Mouse (Mus musculus) olfactory bulb, adult 2 months (tissue): ENCODE data around the gene Nlrp6. TPM values are rescaled to one million over a fixed set of nuclear protein-coding genes. Genes with fewer than 3 reads are reported as not detected.

Source experiments
- H3K27ac ChIP-seq: fragments of 200-500 bp; 2 replicates; pipeline ENCODE4 v1.5.1; 2012; ENCODE audit warnings: low read depth, low read length; ENCODE audit not compliant: insufficient read depth
- H3K4me1 ChIP-seq: fragments of 200-500 bp; 2 replicates; pipeline ENCODE4 v1.6.1; 2012; ENCODE audit warnings: low read length; ENCODE audit not compliant: control insufficient read depth, insufficient read depth
- H3K4me3 ChIP-seq: fragments of 200-500 bp; 2 replicates; pipeline ENCODE4 v1.5.1; 2012; ENCODE audit warnings: mild to moderate bottlenecking, low read depth, low read length, moderate library complexity; ENCODE audit not compliant: insufficient read depth
- CTCF ChIP-seq: fragments of 200-500 bp; IDR thresholded peaks from 2 replicates; pipeline ENCODE4 v1.5.1; 2012; ENCODE audit warnings: low read depth, mild to moderate bottlenecking, low read length, moderate library complexity; ENCODE audit not compliant: insufficient read depth
- POLR2A ChIP-seq: fragments of 200-500 bp; IDR thresholded peaks from 2 replicates; pipeline ENCODE4 v1.6.1; 2012; ENCODE audit warnings: mild to moderate bottlenecking, low read depth, low read length, moderate library complexity; ENCODE audit not compliant: insufficient read depth
- WGBS: fragments of 180-500 bp; shearing (Covaris S2); methylation state at CpG from one replicate; pipeline ENCODE4 v1.1.7; 2018; 5-methylcytosine and 5-hydroxymethylcytosine counted together
- polyA plus RNA-seq: library from polyadenylated mRNA; stranded (reverse); fragments of >200 nt; gene quantifications from 2 replicates; pipeline ENCODE4 v1.2.4, GENCODE M21; 2012; ENCODE audit warnings: low replicate concordance; ENCODE audit not compliant: missing spikeins, insufficient read depth, insufficient read length

Nlrp6 gene
- polyA plus RNA-seq, 1 experiment: not detected

DNA sequence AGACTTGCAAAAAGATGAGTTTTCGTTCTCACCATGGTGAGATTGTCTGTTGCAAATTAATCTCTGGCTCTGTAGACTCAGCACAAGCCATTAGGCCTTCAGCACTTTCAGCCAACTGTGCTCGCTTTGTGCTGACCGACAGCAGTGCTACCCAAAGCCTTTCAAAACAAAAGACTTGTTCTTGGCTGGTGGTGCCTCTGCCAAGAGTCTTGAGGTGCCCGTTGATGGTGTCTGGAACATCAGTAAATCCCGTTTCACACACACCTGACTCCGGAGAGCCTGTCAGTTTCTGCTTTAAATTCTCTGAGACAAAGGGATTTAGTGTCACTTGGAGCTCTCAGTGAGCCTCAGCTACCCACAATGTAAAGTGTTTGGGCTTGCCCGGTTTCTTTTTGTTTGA lies 26.7 kb upstream of the Nlrp6 start:
- H3K4me3 ChIP-seq: no peak overlapping the region
- TF ChIP-seq CTCF (no peak), POLR2A (no peak)
- no peaks in the 10 kb centered on the region for H3K4me1 ChIP-seq
- WGBS: 55% methylated on average over 7 of the region's 7 CpGs
- no peak overlapping the region for H3K27ac ChIP-seq

DNA sequence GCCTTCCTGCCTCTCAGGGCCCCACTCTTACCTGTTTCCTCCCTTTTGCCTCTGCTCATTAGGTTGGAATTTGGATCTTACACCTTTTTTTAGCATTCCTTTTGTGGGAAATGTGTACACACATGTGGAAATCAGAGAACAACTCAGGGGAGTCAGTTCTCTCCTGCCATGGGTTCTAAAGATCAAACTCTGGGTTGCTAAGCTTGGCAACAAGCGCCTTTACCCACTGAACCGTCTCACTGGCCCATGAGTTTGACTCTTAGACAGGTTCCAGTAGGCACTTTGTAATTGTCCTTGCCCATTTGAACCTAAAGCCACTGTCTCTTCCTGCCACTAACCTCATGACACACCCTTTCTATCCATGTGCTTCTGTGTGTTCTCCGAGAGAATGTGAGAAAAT lies 26.1 kb upstream of the Nlrp6 start:
- TF ChIP-seq POLR2A: no peak
- Histone ChIP-seq H3K4me1 (no peaks in the 10 kb centered on the region), H3K27ac (no peak overlapping the region), H3K4me3 (no peak overlapping the region)
- 85% methylated on average over 3 of the region's 3 CpGs for WGBS

DNA sequence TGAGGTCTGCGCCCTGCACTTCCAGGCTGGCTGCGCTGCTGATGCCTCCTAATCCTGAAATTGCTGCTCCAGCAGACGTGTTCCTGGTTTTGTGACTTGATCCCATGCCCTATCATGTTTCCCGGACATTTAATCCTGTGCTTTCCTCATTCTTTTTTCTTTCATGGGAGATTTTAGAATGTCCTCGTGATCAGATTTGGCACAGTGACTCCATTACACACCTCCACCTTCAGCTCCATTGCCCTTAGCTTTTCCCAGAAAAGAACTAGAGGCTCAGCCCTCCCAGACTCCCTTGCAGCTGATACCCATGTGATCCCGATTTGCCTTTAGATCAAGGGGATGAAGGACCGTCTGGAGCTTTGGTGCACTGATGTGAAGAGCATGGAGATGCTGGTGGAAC lies 22.8 kb upstream of the Nlrp6 start:
- TF ChIP-seq CTCF: no peak
- no peak for TF ChIP-seq POLR2A

DNA sequence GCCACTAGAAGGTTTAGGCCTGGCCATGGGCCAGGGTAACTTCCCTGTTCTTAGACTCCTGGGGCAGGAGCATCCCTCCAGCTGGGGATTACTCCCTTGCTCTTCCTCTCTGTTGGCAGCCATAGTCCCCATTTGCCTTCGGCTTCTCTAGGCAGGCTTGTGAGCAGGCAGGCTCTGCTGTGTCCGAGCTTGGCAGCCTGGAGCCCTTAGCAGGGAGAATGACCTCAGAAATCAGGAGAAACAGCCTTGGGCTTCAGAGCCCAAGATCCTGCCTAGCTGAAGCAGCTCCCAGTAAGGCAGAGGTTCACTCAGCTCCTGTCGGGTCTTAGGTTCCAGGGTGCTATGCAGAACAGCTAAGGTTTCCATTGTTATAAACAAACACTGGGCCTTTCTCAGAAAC lies 21.6 kb upstream of the Nlrp6 start:
- WGBS: 71% methylated on average over 3 of the region's 3 CpGs
- H3K27ac ChIP-seq: no peak overlapping the region
- no peak overlapping the region for H3K4me3 ChIP-seq
- TF ChIP-seq CTCF (no peak), POLR2A (no peak)
- H3K4me1 ChIP-seq: peaks cover 2% of the 10 kb centered on the region; the same call in 1 of the 2 replicates

More for the DNA sequence above, 22.8 kb upstream of the Nlrp6 start:
- Histone ChIP-seq H3K4me3 (no peak overlapping the region), H3K4me1 (no peaks in the 10 kb centered on the region), H3K27ac (no peak overlapping the region)
- 89% methylated on average over 7 of the region's 7 CpGs for WGBS

DNA sequence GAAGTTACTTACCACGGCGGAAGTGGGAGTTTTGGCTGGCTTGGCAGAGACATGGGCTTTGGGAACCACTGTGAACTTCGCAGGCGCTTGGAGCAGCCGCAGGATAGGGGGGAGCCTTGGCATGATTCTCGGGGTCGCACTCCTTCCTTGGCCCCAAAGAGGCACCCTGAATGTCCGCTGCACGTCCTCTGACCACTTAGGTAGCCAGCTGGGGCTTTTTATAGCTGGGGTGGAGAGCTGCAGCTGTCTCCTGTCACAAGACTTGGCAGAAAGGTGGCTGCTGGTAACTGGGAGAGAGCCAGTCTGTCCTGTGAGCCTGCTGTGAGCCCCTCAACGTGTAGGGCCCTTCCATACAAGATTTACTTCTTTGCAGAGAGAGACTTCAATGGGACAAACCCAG lies 20.5 kb upstream of the Nlrp6 start, which contains the start of gene Cox8b:
TSS of gene Cox8b (minus strand) at position 227 of the 400 bp plus-strand sequence.
- H3K4me3 ChIP-seq: no peak within 1 kb of the TSS
- WGBS: 61% methylated on average over 10 of the region's 10 CpGs

DNA sequence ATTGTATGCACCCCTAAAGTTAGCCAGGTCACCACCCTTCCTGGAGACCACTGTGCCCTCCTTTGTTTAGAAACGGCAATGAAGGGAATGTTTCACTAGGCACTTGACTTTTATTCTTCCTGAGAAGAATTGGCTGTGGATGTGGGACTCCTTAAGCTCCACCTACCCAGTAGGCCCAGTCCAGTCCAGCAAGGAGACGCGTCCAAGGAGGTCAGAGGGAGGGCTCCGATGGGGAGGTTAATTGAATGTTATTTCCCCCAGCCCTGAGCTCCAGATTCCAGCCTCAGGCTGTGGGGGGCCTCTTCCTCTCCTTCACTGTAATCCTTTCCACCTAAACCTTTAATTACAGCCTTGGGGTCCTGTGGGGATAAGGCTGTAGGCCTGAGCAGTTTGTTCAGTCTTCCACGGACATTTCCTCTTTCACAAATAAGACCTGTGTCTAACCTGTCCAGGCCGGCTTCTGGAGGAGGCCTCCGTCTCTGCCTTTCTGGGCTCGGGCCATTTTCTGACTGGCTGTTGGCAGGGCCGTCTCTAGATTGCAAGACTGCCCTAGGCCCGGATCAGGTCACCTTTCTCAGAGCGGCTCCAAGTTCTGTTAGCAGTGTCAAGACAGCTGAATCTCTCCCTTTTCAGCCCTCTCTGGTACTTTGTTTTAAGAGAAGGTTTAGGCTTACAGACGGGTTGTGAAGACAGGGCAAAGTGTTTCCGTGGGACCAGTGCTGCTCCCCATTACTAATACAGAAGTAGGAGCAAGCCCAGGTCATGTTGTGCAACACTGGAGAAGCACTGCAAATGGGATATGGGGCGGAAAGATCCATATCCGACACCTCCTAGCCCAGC lies 18.4 kb upstream of the Nlrp6 start:
- TF ChIP-seq CTCF (no peak), POLR2A (no peak)
- Histone ChIP-seq H3K4me3 (no peak overlapping the region), H3K4me1 (peaks cover 2% of the 10 kb centered on the region; the same call in 1 of the 2 replicates), H3K27ac (no peak overlapping the region)
- WGBS: 73% methylated on average over 15 of the region's 15 CpGs

More for the DNA sequence above, 20.5 kb upstream of the Nlrp6 start, which contains the start of gene Cox8b:
- TF ChIP-seq CTCF (no peak), POLR2A (no peak)
- Histone ChIP-seq H3K4me1 (peaks cover 2% of the 10 kb centered on the region; the same call in 1 of the 2 replicates), H3K27ac (no peak within 1 kb of the TSS)

DNA sequence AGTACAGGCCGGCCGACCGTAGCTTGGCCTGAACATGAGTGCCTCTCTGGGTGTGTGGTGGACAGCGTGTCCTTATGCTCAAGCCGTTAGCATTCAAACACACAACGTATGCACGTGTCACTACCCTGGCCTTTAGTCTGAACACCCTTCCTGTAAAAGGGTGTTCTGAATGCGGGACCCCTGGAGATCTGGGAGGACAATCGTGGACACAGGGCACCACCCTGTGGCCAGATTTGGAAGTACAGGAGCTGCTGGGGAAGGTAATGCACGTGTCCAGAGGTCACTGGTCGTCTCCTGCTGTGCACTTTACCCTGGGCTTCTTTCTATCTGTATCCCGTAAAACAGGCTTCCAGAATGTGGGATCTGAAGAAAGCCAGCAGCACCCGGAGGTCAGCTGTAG lies 17.5 kb upstream of the Nlrp6 start:
- TF ChIP-seq POLR2A: no peak
- TF ChIP-seq CTCF: peak; percentile 91
- no peak overlapping the region for H3K27ac ChIP-seq
- peaks cover 2% of the 10 kb centered on the region; the same call in 1 of the 2 replicates for H3K4me1 ChIP-seq
- 22% methylated on average over 13 of the region's 13 CpGs for WGBS
- H3K4me3 ChIP-seq: no peak overlapping the region

DNA sequence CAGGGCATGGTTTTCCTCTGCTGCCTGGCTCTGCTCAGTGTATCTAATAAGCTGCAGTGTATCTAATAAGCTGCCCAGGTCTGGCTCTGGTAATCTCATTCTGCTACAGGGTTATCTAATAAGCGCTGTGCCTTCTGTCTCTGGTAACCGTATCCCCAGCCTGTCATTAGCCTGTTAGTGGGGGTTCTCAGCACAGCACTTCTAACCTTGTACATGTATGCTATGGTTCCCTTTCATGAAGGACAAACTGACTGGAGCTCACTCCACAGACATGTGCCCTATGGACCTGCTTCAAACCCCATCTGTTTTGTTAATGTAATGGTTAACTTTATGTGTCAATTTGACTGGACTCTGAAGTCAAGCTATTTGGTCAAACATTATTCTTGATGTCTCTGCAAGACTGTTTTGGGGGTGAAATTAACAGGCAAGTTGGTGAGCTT lies 15.0 kb upstream of the Nlrp6 start:
- Histone ChIP-seq H3K27ac (no peak overlapping the region), H3K4me3 (no peak overlapping the region), H3K4me1 (peaks cover 6% of the 10 kb centered on the region)
- 75% methylated on average over 2 of the region's 2 CpGs for WGBS
- TF ChIP-seq CTCF (no peak), POLR2A (no peak)

DNA sequence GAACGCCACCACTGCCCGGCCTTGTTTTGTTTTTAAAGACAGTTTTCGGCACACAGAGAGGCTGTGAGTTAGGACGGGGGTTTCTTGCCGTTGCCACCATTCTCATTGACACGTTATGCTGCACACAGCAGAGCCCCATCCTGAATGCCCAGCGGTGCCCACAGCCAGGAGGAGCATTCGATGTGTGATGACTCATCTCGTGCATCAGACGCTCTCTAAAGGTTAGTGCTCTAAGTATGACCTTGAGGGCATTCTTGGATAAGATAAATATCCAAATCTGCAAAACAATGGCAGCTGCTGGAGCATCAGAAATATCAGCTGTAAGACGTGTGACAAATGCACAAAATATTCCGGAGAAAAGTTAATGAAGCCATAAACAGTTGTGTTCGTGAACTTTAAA lies 13.6 kb upstream of the Nlrp6 start:
- 83% methylated on average over 13 of the region's 13 CpGs for WGBS
- no peak overlapping the region for H3K4me3 ChIP-seq
- peaks cover 6% of the 10 kb centered on the region for H3K4me1 ChIP-seq
- H3K27ac ChIP-seq: no peak overlapping the region
- TF ChIP-seq CTCF (no peak), POLR2A (no peak)
